Mouse (Mus musculus) bone marrow, adult 2 months (tissue): Measurements from ENCODE around the gene Zfp775. TPM values are rescaled to one million over a fixed set of nuclear protein-coding genes. Genes with fewer than 3 reads are reported as not detected.

ENCODE experiments used
- H3K27ac ChIP-seq: fragments of 200-500 bp; 2 replicates; pipeline ENCODE4 v1.5.1; 2012; ENCODE audit warnings: low read depth, mild to moderate bottlenecking, control low read depth, inconsistent platforms, low read length; ENCODE audit not compliant: control insufficient read depth, poor library complexity, insufficient read depth
- H3K4me1 ChIP-seq: fragments of 200-500 bp; 2 replicates; pipeline ENCODE4 v1.6.1; 2011; ENCODE audit warnings: low read length; ENCODE audit not compliant: control insufficient read depth, insufficient read depth
- H3K4me3 ChIP-seq: fragments of 200-500 bp; replicated peaks from 2 replicates; pipeline ENCODE3; 2011; ENCODE audit warnings: mild to moderate bottlenecking, low read depth, low read length, control low read depth; ENCODE audit not compliant: control insufficient read depth
- CTCF ChIP-seq: fragments of 200-500 bp; IDR thresholded peaks from 2 replicates; pipeline ENCODE4 v1.5.1; 2011; ENCODE audit warnings: low read length, control low read depth; ENCODE audit not compliant: control insufficient read depth, insufficient read depth
- POLR2A ChIP-seq: fragments of 200-500 bp; IDR thresholded peaks from 2 replicates; pipeline ENCODE4 v1.6.1; 2011; ENCODE audit warnings: low read depth, mild to moderate bottlenecking, control low read depth, low read length, borderline replicate concordance; ENCODE audit not compliant: control insufficient read depth
- WGBS: fragments of 180-500 bp; shearing (Covaris S2); methylation state at CpG from one replicate; pipeline ENCODE4 v1.1.7; 2018; 5-methylcytosine and 5-hydroxymethylcytosine counted together
- polyA plus RNA-seq: library from polyadenylated mRNA; stranded (reverse); fragments of >200 nt; gene quantifications from 2 replicates; pipeline ENCODE4 v1.2.4, GENCODE M21; 2011; ENCODE audit warnings: low replicate concordance; ENCODE audit not compliant: missing spikeins, insufficient read depth, insufficient read length

Zfp775 gene
- polyA plus RNA-seq = 0.40 and 1.1 TPM in 2 replicates

- WGBS = 5% methylated on average over 42 of the region's 42 CpGs
- TF ChIP-seq CTCF (no peak), POLR2A (peak; percentile 36; the same call in 1 of the 2 replicates)
- peaks cover 1% of the 10 kb centered on the region; the same call in 1 of the 2 replicates for H3K4me1 ChIP-seq
- H3K27ac ChIP-seq = no peak within 1 kb of the TSS
- peak within 1 kb of the TSS; percentile 81 for H3K4me3 ChIP-seq
Observed at GRCm38 (mm10) chr6:48601271-48602079, at the start of gene Zfp775. Gene Zfp775 (plus strand): TSS chr6:48602063.

- WGBS = 80% methylated on average over 4 of the region's 4 CpGs
- H3K27ac ChIP-seq = no peak overlapping the region
- no peak overlapping the region for H3K4me3 ChIP-seq
- TF ChIP-seq POLR2A (no peak), CTCF (no peak)
- H3K4me1 ChIP-seq = no peaks in the 10 kb centered on the region
Observed at GRCm38 (mm10) chr6:48552918-48553317, 48.9 kb upstream of the Zfp775 start.

GRCm38 (mm10) chr6:48553819-48554218 lies 48.0 kb upstream of the Zfp775 start:
- 92% methylated on average over 4 of the region's 4 CpGs for WGBS
- H3K4me1 ChIP-seq = no peaks in the 10 kb centered on the region
- H3K27ac ChIP-seq = peak overlapping the region; percentile 92; the same call in 1 of the 2 replicates
- TF ChIP-seq CTCF (no peak), POLR2A (no peak)
- no peak overlapping the region for H3K4me3 ChIP-seq

GRCm38 (mm10) chr6:48554280-48555103 lies 47.4 kb upstream of the Zfp775 start, which contains the start of gene Lrrc61:
Gene Lrrc61 (plus strand): TSS chr6:48554796.
- under 1% methylated on average over 39 of the region's 39 CpGs for WGBS
- peak within 1 kb of the TSS; percentile 92 for H3K27ac ChIP-seq
- TF ChIP-seq POLR2A = peak; percentile 57; the same call in 1 of the 2 replicates
- no peak for TF ChIP-seq CTCF
- H3K4me3 ChIP-seq = peak within 1 kb of the TSS; percentile 90
- H3K4me1 ChIP-seq = no peaks in the 10 kb centered on the region

GRCm38 (mm10) chr6:48555104-48555890 lies 46.6 kb upstream of the Zfp775 start:
- Histone ChIP-seq H3K4me3 (peak overlapping the region; percentile 90), H3K27ac (peak overlapping the region; percentile 92; the same call in 1 of the 2 replicates), H3K4me1 (no peaks in the 10 kb centered on the region)
- TF ChIP-seq CTCF (no peak), POLR2A (no peak)
- WGBS = 22% methylated on average over 14 of the region's 14 CpGs

- no peak for TF ChIP-seq POLR2A
- no peak for TF ChIP-seq CTCF
- no peak overlapping the region for H3K27ac ChIP-seq
- WGBS = 73% methylated on average over 3 of the region's 3 CpGs
- H3K4me1 ChIP-seq = no peaks in the 10 kb centered on the region
- no peak overlapping the region for H3K4me3 ChIP-seq
Observed at GRCm38 (mm10) chr6:48555956-48556355, 45.9 kb upstream of the Zfp775 start.

GRCm38 (mm10) chr6:48565693-48566310 lies 36.1 kb upstream of the Zfp775 start:
- no peaks in the 10 kb centered on the region for H3K4me1 ChIP-seq
- TF ChIP-seq CTCF = no peak
- TF ChIP-seq POLR2A = no peak
- WGBS = 89% methylated on average over 4 of the region's 4 CpGs
- no peak overlapping the region for H3K27ac ChIP-seq
- H3K4me3 ChIP-seq = no peak overlapping the region
